Comparison of ENCODE assay signal across 8 mouse cellular contexts in the genomic region with DNA sequence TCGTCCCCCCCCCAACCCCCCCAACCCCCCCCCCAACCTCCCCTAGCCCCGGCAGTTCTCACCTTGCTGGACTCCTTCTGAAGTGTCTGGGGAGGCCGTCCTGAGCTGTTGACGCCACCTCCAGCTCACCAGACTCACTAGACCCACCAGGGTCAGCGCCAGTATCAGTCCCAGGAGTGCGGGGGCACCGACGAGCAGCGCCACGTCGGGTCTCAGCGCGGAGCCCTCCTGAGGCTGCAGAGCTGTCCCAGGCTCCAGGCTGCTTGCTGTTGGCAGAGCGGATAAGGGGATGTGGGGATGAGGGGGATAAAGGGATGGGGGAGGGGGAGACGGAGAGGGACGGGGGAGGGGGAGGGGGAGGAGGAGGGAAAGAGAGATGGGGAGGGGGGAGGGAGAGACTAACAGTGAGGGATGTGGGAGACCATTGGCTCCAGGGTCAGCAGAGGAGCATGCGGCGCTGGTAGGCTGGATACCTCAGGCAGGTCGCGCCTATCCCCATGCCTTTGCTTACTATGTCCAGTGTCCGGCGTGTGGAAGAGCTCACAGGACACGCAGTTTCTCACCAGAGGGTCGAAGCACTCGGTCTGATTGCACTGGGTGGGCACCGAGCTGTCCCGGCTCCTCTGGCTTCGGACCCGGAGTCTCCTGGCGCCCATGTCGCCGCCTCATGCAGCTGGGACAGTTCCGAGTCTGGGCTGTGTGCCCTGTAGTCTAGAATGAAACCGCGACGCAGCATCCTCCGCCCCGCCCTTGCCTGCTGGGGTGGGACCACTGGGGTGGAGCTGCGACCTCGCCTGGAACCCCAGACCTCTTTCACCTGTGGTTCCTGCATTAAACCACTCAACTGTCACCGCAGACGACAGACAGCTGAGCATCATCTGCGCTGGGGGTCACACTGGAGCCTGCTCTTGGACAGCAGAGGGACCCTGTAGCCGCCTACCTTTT. TPM values are rescaled to one million over a fixed set of nuclear protein-coding genes. Genes with fewer than 3 reads are reported as not detected.
A peak's percentile ranks its signal among the peaks of the same experiment; 100 is the strongest.
DNase-seq lines count a peak whose midpoint lies in the region; ATAC-seq and TF ChIP-seq lines count a peak whose summit lies in the region.

A gene (minus strand): TSS at position 713 of the 945 bp plus-strand sequence.

- H3K27me3 ChIP-seq in hindbrain, postnatal 0 days (ENCODE audit: insufficient read depth, low read length): no peaks in the 10 kb centered on the region

- no peak for TF ChIP-seq CTCF in hindbrain, postnatal 0 days (IDR thresholded peaks at IDR 0.05; ENCODE audit: low read depth)

- H3K27ac ChIP-seq in hindbrain, postnatal 0 days: no peak within 1 kb of the TSS

- ATAC-seq in erythroid progenitor cell, adult 5-6 weeks (replicated peaks; ENCODE audit: low FRiP score, poor library complexity, severe bottlenecking): peak; percentile 73
- peak; percentile 75 for ATAC-seq in hindbrain, postnatal 0 days

- H3K4me2 ChIP-seq in hindbrain, postnatal 0 days (ENCODE audit: low read depth, low read length): peak within 1 kb of the TSS; percentile 60

- H3K4me3 ChIP-seq in hindbrain, postnatal 0 days (ENCODE audit: low read length): peak within 1 kb of the TSS; percentile 30

- peak; percentile 52 for DNase-seq in retina, postnatal 1 day
- no peak for DNase-seq in retina, embryonic 14.5 days (ENCODE audit: low spot score)
- peak; percentile 56 for DNase-seq in hindbrain, postnatal 0 days (ENCODE audit: low spot score)
- peak; percentile 42 for DNase-seq in lung, postnatal 14 days
- DNase-seq in spleen, postnatal 10 days (ENCODE audit: low spot score in 2 of 2): peak; percentile 60 to 85
- no peak for DNase-seq in right cerebral cortex, postnatal 14 days
- DNase-seq in yolk sac, embryonic 10.5 days (ENCODE audit: low spot score): no peak

- no peaks in the 10 kb centered on the region for H3K36me3 ChIP-seq in hindbrain, postnatal 0 days (ENCODE audit: insufficient read depth, low read length)

- H3K9me3 ChIP-seq in hindbrain, postnatal 0 days (ENCODE audit: low read length): no peaks in the 10 kb centered on the region

- H3K9ac ChIP-seq in hindbrain, postnatal 0 days (replicated peaks; ENCODE audit: low read length): no peak within 1 kb of the TSS; the same call in 1 of the 2 replicates

- 0 out of 2 replicates have a peak, but pooled peaks cover 11% of the 10 kb centered on the region for H3K4me1 ChIP-seq in hindbrain, postnatal 0 days (ENCODE audit: insufficient read depth, low read length)

- 2% methylated on average over 43 of the region's 44 CpGs for WGBS in hindbrain, postnatal 0 days

RNA-seq across cellular contexts. Expression of the gene that starts here (rescaled TPM):
- total RNA-seq in erythroid progenitor cell, adult 5-6 weeks (2015; ENCODE audit: low replicate concordance): 13.4 and 15.5 TPM in 2 replicates
- total RNA-seq in erythroid progenitor cell, adult 5-6 weeks (2017; ENCODE audit: low replicate concordance): 6.7 and 11.9 TPM in 2 replicates
- 0.29 and 5.6 TPM in 2 replicates for total RNA-seq in hindbrain, postnatal 0 days (2014; rRNA removed)
- 0.34 and 0.42 TPM in 2 replicates for polyA plus RNA-seq in hindbrain, postnatal 0 days (2015; fragmentation: Nextera tagmentation; extraction: Ambion mirVana)

Comparison
In these comparisons a context has a peak if more than half of its experiments do, and no peak if none do; other contexts are left out.
1. DNase-seq: peak in retina, postnatal 1 day (single experiment), hindbrain, postnatal 0 days (single experiment), lung, postnatal 14 days (single experiment) and spleen, postnatal 10 days (2 of 2); none in retina, embryonic 14.5 days (single experiment), right cerebral cortex, postnatal 14 days (single experiment) and yolk sac, embryonic 10.5 days (single experiment).